Mouse (Mus musculus) left cerebral cortex, adult 8-10 months (tissue): ENCODE measurements around the gene Cdk7. TPM values are rescaled to one million over a fixed set of nuclear protein-coding genes. Genes with fewer than 3 reads are reported as not detected.

Experiments
- DNase-seq, 2 experiments: peaks; one replicate each; pipeline ENCODE4 v3.0.0; 2022; ENCODE audit warnings: low spot score in 2 of 2
- total RNA-seq, 4 experiments: library from RNA; stranded (reverse); gene quantifications; 2 replicates each; pipeline ENCODE4 v1.2.4; 2022

The Cdk7 gene
- total RNA-seq, 4 experiments from 2014 or later: 39.9 to 42.9 (median 41.5) TPM

DNA sequence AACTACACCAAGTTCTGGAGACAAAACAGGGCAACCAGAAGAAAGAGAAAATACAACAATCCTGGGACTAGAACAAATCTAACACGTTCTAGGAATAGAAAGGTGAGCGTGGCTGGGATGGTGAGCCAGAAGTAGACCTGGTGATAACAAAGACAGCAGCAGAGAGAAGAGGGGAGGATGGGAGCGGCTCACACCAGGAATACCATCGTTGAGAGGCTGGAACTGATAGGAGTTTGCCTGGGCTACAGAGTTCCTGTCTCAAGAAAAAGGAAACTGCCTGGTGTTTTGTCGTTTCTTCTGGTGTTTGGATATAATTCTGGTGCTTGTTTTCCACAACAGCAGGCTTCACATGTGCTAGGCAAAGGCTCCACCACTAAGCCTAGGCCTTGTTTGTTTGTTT lies 2.7 kb downstream of the Cdk7 start:
- no peak for DNase-seq

DNA sequence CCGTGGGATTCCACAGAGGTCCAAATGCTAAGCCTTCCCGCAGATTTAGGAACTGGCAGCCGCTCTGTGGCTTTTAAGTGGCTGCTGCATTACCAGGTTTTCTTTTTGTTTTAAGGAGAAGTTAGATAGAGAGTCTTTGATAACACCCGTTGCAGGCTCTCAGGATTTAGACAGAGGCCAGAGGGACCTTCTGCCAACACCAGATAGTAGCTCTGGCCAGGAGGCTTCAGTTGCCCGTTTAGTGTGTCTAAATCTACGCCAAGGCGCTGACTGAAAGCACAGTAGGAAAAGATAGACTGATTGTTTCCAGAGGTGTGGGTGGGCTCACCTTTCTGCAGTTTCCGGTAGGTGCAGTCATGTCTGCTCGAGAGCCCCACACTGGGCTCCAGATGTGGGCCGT lies 5.5 kb downstream of the Cdk7 start:
- DNase-seq: no peak

DNA sequence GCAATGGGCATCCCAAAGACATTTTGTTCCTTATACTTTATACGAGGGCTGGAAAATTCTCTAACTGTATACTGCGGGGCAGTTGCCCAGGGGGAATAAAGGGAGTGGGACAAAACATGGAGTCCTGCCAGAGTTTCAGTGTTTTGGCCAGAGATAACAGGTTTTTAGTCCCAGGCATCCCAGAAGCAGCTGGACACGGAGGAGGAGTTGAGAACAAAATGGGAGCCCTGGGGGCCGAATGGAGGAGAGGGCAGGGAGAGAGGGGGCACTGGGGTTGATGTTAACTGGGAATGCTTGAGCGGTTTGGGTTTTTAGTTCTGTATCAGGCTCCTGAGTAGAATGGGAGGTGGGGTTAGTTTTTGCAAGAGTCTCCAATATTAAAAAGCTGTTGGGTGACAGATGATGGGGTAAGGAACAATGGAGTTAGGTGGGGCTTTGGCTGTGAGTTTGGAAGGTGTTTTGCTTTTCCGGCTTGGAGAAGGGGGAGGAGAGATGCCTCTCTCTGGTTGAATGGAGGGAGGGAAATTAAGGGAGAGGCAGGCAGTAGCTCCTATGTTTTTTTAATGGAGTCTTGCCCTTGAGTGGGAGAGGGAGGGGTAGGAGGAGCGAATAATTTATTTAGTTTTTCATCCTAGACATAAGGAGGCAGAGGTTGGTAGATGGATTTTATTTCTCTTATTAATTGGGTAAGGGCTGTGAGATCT lies 6.5 kb downstream of the Cdk7 start:
- DNase-seq: no peak

DNA sequence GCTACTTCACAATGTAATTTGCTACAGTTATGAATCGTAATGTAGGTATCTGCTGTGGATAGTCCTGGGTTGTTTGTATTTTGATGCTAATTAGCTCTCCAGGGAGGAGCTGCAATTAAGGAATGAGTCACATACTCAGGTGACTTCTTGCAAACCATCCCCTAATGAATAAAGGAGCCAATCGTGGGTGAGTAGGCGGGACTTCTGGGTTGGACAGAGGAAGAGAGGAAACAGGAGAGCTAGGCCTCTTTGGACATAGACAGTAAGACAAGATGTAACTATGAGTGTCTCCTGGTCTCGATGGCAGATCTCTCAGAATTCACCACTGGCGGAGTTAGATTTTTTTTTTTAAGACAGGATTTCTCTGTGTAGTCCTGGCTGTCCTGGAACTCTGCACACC lies 9.1 kb downstream of the Cdk7 start:
- no peak for DNase-seq

DNA sequence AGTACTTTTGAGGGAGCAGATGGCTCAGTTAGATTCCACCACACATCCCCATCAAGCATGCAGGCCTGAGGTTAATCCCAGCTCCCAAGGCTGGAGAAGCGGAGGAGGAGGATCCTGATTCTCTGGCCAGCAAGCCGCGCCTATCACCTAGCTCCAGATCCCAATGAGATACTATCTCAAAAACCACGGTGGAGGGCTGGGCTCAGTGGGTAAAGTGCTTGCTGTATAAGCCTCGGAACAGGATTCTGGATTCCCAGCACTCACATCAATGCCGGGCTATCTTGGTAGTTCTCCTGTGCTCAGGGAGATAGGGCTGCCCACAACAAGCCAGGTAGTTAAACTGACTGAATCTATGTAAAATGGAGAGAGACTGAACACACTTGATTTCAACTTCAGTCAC lies 15.3 kb downstream of the Cdk7 start:
- DNase-seq: no peak

DNA sequence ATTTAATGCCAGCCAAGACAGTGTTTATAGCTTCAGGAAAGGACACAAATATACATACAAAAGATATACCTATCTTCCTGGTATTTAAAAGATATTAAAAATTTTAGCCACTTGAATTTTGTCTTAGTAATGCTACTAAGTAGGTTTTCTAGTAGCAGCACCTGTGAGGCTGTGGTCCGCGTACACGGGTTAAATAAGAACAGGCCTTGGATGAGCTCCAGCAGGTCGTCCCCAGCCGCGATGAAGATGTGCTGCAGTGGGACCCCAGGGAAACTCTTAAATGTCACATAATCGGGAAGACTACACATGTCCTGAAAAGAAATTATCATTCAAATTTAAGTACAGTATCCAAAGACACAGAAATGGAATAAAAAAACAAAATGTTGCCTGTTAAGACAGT lies 24.5 kb downstream of the Cdk7 start:
- DNase-seq: no peak

DNA sequence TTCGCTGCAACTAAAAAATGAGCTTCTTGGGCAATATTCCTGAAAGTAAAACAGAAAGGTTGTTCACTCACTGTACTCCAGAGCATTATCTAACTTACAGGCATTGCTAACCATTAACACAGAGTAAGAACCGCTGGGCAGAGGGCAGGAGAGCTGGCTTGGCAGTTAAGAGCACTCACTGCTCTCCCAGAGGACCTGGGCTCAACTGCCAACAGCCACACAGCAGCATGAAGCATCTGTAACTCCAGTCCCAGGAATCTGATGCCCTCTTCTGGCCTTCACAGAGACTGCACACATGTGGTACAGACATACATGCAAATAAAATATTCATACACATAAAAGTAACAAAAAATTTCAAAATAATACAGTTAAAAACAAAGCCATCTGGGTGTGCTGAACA lies 27.3 kb downstream of the Cdk7 start:
- no peak for DNase-seq

DNA sequence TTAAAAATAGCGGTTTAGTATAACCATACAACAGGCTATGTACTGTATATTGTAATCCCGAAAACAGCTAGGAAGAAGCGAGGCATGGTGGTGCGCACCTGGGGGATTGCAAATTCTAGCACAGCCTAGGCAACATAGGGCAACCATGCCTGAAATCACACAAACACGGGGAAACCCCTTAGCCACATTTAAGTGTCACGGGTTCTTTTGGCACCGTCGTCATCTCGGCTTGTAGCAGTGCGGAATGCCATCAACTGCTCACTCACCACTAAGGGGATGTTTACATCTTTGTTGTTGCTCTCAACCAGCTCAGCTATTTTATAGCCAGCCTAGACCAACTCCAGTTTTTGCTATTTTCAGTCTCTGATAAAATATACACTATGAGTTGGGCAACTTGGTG lies 31.9 kb downstream of the Cdk7 start:
- no peak for DNase-seq

DNA sequence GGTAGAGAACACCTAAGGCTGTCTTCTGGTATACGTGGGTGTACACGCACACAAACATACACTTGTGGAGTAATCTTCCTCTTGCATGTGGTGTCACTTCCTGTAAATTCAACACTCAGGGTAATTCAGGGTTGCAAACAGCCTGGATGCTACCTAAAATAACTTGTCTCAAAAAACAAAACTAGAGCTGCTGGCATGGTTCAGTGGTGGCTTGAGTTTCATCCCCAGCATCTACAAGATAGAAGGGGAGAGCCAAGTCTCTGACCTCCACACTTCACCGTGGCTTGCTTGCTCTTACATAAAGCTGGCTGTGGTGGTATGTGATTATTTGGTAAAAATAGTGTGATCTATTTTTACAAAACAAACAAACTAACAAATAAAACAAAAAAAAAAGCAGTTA lies 33.2 kb downstream of the Cdk7 start:
- no peak for DNase-seq

DNA sequence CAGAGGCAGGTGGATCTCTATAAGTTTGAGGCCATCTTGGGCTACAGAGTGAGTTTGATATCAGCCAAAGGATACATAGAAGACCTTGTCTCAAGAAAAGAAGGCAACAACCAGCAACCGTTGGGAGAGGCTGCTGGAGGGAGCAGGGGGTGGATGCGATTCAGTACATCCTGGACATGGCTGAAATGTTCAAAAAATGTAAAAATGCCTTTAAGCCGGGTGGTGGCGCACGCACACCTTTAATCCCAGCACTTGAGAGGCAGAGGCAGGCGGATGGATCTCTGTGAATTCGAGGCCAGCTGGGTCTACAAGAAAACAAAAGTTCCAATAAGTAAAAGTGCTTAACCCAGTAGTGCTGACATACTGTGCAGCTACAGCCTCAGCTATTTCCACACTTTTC lies 43.2 kb downstream of the Cdk7 start:
- DNase-seq: no peak

DNA sequence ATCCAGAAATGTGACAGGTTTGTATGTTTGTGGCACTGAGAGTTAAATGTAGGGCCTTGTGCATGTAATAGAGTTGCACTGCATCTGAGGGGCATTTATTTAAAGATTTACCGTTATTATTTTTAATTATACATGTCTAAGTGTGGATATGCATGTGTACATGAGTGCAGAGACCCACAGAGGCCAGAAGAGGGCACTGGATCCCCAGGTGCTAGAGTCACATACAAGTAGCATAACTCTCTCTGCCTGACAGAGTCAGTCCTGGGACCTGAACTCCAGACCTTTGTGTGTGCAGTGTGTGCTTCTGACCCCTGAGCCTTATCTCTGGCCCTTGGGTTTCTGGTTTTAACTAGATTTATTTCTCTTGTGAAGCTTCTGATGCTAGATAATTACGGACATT lies 46.4 kb downstream of the Cdk7 start:
- no peak for DNase-seq

DNA sequence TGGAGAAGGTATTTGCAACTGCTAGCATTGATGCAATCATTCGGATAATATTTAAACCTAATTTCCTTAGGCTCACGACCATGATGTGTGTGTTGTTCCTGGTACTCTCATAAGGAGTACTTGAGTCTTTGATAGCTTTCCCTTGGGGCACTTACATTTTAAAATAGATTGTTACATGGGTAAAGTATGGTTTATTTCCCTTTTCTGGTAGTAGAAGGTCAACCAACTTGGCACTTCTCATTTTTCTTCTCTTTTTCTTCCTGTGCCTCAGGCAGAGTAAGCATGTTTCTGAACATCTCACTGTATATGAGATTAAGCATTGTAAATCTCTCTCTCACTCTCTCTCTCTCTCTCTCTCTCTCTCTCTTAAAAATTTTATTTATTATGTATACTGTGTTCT lies 47.9 kb downstream of the Cdk7 start:
- no peak for DNase-seq

DNA sequence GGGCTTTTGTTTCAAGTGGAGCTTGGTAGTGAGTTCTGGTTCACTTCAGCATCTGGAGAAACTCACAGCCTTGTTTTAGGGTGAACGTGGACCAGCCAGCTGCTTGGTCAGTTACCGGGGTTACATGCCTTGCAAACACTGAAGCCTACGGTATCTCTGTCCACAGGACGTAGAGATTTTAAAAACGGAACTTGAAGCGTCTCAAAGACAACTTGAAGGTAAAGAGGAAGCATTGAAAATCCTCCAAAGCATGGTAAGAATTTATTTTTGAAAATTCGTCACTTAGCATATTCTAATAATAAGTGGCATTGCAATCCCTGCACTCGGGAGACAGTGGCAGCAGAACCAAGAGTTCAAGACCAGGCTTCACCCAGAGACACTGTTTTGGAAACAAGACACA lies 49.1 kb downstream of the Cdk7 start:
- DNase-seq: no peak

DNA sequence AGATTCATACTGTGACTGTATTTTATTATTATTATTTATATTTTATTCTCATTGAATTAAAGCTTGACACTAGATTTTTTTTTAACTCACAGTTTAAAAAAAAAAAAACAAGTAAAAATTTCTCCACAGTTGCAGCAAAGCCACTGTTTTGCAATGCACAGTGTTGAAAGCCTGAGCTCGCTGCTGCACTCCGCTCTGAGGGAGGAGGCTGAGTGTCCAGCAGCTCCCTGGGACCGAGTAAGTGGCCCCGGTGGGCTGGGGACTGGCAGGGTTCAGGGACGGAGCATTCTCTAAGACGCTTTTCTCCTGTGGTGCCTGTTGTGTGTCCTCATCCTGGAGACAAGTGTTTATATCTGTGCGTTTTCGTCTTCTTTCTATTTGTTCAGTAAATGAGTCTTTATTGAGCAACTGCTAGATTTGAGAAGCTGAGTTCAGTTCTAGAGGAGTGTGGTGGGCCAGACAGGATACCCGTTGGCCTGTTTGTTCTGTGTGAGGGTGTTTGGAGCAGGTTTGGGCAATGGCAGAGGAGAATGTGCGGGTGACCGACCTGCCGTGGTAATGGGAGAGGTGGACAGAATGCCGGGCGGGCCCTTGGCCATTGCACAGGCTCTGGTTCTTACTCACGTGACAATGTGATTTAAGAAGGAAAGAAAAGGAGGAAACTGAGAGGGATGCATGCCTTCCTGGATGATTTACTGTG lies 54.7 kb downstream of the Cdk7 start:
- DNase-seq: no peak

DNA sequence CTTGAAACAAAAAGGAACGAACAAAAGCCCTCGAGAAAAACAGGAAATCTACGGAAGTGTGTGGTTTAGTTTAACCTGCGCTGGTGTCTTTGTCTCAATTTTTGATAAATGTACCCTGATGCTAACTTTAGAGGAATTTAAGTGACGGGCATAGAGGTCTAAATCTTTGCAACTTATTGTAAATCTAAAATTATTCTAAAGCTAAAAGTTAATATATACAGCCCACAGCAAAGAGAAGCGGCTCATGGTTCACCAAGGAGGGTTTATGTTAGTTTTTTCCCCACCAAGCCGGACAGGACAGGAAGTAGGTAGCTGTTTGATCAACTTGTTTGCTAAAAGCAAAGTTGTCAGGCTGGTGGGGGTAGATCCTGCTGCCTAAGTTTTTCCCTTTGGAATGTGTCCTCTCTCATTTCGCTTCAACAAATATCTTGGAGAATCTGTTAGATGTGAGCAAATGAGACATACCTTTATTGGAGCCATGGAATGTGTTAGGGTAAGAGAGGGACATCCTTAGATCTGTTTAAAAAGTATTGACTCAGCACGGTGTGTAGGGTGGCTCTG lies 60.5 kb downstream of the Cdk7 start:
- no peak for DNase-seq

DNA sequence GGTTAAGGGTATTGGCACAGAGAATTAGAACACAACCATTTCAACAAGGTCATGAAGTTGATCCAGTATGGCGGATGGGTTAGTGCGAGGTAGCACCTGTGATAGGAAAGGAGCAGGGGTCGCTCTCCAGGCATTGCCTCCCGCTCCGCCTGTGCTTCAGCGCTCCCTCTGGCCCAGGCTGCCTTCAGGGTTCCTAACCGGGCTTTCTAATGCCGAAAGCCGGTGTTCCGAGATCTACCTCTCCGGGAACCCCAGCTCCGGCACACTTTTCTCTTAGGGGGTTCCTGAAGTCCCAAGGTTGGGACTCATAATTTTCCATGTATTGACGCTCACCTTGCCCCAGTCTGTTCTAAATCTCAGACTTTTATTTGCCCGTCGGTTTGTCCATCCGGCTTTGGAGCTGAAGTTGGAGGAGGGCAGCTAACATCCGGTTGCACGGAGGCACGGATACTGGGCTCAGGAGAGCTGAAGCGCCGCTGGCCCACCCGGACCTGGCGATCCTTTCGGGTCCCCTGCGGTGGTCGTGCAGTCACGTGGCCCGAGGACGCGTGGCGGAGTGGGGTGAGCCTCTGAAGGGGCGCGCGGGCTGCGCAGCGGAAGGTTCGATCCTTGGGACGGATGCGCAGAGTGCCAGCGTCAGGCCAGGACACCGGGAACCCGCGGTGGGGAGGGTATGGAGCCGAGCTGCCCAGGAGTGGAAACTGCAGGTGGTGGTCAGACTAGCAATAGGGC lies 61.3 kb downstream of the Cdk7 start, which contains the start of gene Ccdc125:
TSS of gene Ccdc125 (plus strand) at position 427 of the 732 bp plus-strand sequence.
- no peak for DNase-seq

DNA sequence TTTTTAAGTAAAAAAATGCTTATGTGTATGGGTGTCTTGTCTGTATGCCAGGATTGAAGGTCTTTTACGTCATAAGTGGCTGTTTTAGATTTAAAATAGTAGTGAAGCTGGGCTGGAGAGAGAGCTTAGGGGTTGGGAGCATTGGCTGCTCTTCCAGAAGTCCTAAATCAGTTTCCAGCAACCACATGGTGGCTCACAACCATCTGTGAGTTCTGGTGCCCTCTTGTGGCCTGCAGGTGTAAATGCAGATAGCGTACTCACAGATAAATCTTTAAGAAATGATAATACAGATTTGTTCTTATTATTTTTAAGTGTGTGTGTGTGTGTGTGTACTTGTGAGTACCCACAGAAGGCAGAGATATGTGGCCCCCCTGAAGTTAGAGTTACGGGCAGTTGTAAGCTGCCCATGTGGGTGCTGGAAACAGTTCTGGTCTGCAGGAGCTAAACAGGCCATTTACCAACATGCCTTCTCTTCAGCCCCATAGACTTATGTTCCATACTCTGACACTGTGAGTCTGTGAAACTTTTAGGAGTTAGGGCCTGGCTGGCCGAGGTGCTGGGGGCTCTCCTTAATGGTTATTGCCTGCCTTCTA lies 70.8 kb downstream of the Cdk7 start:
- DNase-seq: no peak

DNA sequence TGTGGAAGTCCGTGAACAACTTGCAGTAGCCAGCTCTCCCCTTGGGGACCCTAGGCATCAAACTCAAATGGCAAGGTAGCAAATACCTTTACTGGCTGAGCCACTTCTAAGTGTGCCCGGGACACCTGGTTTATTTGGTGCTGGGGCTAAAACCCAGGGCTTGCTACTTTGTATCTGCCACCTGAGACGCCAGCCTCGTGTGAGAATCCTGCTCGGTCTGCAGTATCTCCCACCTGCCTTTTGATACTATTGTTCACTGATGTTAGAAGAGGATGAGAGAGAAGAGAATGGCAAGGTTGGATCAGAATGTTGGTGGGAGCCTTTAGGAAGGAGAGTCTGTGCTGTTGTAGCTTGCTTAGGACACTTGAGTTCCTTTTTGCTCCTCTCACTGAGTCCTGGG lies 72.6 kb downstream of the Cdk7 start:
- no peak for DNase-seq
